Mouse (Mus musculus): ENCODE measurements around the gene Apoa5. TPM values are rescaled to one million over a fixed set of nuclear protein-coding genes. Genes with fewer than 3 reads are reported as not detected.
"Not testable (repeated sequence)": the region's sequence is repeated elsewhere in the genome, so short reads cannot be mapped to it uniquely, and the experiment has no call there.

The Apoa5 gene
- total RNA-seq, 1 experiment from 2014 or later: not detected

GRCm38 (mm10) chr9:46319886-46320285, 51.5 kb downstream of the Apoa5 start, which contains the start of gene 4931429L15Rik:
4931429L15Rik (minus strand) TSS chr9:46319986.
- not testable (repeated sequence) for ATAC-seq (replicated peaks; ENCODE audit: insufficient number of reproducible peaks, low FRiP score, low TSS enrichment, poor library complexity, severe bottlenecking)

GRCm38 (mm10) chr9:46320461-46320860, 52.0 kb downstream of the Apoa5 start:
- ATAC-seq (replicated peaks; ENCODE audit: insufficient number of reproducible peaks, low FRiP score, low TSS enrichment, poor library complexity, severe bottlenecking): no peak

Other genes with a start within 250 kb of the Apoa5 start
- gene Apoa1, start 40.1 kb upstream of the Apoa5 start, total RNA-seq (2017): not detected in 3 replicates
- not detected in 3 replicates for gene Apoc3, start 33.0 kb upstream of the Apoa5 start, total RNA-seq (2017)
- gene Apoa4, start 27.9 kb upstream of the Apoa5 start, total RNA-seq (2017): not detected in 3 replicates
- 29.9 to 42.5 TPM (median 32.2 TPM) in 3 replicates for gene Zpr1, start 4.4 kb downstream of the Apoa5 start, total RNA-seq (2017)
- gene Bud13, start 14.4 kb downstream of the Apoa5 start, total RNA-seq (2017): 17.8 to 28.9 TPM (median 25.2 TPM) in 3 replicates
- not detected in 3 replicates for gene 4931429L15Rik, start 51.4 kb downstream of the Apoa5 start, total RNA-seq (2017)